Mouse (Mus musculus) right cerebral cortex, postnatal 10 days (tissue): ENCODE data around the gene Prune1.

ENCODE experiments used
- DNase-seq, 2 experiments: peaks; one replicate each; pipeline ENCODE4 v3.0.0; 2021; ENCODE audit warnings: low spot score in 2 of 2

The Prune1 gene

DNA sequence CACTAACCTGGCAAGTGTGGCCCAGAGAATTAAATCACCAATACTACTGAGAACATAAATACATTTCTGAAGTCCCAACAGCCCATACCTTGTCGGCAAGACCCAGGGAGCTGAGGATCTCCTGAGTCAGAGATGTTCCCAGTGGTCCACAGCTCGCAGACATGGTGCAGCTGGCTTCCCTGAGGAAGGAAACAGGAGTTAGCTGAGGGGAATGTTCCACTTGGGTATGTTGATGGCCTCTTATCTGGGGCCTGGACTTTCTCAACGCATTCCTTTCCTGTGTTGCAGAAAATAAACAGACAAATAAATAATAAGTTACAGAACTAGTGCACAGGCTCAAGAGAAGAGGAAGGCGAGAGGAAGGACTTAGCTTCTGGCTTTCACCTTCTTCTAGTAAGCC lies 24.4 kb upstream of the Prune1 start:
- DNase-seq = no peak

DNA sequence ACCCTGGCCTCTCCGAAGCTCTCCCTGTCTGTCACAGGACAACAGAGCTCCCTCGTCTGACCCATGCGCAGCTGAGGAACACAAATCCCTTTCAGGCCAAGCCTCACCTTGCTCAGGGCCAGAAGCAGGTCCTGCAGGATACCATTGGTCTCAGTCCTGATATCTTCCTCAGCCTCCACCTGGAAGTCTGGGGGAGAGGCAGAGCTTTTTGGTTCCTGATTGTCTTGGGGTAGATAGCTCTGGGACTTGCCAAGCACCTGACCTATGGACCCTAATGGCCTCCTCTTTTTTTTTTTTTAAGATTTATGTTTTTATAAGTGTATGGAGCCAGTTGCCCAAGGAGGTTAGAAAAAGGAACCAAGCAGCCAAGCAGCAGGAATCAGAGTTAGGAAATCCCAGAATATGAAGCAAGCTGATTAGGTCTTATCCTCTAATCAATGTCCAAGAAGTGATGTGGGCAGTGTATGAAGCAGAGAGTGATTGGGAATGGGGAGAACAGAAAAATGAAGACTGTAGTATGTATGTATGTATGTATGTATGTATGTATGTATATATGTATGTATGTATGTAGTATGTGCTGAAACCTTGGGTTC lies 19.4 kb upstream of the Prune1 start:
- no peak for DNase-seq

DNA sequence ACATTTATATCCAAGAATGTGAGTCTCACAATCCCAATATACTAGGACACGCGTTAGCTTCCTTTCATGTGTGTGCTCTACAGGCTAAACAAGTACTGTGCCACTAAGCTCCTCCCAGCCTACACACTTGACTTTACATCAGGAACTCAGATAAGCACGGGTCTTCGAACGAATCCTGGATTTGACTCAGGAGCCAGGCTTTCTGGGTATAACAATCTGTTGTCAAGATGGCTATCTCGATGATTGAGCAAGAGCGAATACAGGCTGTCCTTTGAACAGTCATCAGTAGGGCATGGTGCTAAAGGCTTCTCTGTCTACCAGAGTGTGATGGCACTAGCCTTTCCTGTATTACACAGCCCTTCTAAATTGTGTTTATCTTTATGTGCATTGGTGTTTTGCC lies 16.1 kb upstream of the Prune1 start:
- DNase-seq = no peak

DNA sequence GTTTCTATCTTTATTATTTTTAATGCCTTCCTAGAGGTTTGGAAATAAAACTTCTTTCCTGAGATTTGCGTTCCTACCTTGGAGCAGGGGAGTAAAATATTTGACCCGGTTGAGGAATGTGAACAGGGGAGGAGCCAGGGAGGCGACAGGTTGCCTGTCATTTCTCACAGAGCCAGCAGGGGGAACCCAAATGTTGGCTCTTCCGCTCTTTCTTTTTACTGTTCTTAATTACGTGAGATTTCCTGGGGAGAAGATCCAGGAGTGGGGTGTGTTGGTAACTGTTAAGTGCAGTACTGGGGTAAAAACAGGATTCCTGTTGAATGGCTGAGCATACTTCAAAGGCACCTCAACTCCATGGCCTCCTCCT lies 14.2 kb upstream of the Prune1 start:
- DNase-seq = no peak

DNA sequence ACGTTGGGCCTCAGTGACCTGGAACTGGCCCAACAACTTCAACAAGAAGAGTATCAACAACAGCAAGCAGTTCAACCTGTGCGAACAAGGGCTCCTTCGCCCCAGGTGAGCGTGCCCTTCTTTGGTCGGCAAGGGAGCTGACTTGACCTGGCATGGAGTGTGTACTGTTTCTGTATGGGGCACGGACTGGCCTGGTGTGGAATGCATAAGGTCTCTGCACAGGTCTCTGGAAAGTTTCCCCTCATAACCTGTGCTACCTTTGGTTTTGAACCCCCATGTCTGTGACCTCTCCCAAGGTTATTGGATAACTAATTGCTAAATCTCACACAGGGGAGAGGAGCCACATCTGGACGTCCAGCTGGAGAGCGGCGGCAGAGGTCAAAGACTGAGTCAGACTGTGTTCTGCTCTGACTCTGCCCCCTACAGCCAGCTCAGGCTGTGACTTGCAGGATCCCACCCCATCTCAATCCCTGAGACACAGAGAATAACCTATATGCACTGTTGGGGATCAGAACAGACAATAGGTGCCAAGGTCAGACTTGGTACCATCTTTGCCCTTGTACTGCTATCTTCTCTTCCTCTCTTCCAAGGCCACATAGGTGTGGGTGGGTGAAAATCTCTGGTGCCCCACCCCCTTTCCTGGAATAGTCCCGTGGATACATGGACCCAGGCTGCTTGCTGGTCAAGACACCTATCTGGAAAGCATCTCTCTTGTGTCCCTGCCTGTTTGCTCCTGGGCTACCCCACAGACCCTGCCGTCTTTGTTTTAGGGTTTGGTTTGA lies 13.6 kb upstream of the Prune1 start:
- no peak for DNase-seq

DNA sequence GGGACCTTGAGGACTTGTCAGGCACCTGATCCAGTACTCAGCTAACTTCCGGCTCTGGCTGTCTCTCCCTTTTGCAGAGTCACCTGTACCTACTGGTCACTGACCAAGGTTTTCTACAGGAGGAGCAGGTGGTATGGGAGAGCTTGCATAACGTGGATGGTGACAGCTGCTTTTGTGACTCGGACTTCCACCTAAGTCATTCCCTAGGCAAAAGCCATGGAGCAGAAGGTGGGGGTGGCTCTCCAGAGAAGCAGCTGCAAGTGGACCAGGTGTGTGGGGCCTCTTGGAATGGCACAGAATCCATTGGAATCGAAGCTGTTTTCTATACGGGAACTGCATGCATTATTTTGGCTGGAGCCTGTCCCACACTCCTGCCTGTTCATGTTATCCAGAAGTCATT lies 12.8 kb upstream of the Prune1 start:
- DNase-seq = no peak

DNA sequence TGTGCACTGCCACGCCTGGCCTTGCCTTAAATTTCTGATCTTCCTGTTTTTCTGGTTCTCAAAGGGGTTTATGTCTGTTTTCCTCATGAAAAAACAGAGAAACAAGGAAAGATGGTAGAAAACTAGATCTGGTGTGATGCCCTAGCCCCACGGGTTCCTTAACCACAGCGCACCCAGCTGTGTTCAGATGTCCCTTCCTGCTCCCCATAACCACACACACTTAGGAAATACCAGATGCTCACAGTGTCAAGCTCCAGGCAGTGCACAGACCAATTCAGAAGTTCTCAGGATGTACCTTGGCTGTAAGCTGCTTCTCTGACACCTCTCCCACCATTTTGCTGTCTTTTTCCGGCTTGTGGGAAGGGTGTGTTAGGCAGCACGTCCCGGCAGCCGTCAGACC lies 12.4 kb upstream of the Prune1 start:
- DNase-seq = no peak

DNA sequence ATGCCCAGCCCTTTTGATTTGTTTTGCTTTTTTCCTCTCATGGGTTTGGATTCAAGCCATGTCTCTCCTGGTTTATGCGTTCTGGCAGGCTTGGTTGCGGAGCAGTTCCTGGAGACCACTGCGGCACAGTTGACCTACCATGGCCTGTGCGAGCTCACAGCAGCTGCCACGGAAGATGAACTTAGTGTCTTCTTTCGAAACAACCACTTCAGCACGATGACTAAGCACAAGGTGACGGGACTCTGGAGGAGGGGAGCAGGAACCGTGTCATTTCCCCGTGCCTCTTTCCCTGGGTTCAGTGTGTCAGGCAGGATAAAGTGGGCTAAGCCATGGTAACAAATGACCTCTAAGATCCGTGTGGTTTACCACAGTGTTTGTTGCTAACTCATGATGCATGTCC lies 11.7 kb upstream of the Prune1 start:
- DNase-seq = no peak

DNA sequence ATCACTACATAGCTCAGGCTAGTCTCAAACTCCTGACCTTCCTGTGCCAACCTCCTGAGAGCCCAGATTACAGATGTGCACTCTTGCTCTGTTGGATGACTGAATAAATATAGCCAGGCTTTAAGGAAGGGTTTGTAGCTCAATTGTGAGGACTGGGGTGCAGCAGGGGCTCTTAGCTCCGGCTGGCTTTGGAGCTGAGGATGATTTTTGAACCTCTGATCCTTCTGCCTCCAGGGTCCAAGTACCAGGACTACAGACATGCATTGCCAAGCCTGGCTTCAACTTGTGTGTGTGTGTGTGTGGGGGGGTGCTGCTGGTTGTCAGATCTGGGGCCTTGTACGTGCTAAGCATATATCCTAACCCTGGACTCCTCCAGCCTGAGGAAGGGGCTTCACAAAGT lies 11.0 kb upstream of the Prune1 start:
- DNase-seq = no peak

DNA sequence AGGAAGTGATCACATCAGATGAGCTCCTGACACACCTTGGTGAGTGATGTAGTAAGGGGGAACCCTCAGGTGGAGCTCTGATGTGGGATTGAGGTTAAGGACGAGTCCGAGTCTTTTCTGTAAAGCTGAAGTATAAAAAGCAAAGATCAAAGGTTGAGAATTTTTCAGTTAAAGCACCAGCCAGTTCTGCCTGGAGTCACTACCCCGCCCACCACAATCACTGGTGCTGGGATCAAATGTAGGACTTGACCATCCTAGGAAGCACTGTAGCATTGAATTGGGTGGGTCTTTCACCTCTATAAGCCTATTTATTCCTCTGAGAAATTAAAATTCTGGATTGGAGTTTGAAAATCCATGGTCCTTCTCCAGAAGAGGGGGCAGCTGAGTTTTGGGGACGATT lies 9.2 kb upstream of the Prune1 start:
- DNase-seq = no peak

DNA sequence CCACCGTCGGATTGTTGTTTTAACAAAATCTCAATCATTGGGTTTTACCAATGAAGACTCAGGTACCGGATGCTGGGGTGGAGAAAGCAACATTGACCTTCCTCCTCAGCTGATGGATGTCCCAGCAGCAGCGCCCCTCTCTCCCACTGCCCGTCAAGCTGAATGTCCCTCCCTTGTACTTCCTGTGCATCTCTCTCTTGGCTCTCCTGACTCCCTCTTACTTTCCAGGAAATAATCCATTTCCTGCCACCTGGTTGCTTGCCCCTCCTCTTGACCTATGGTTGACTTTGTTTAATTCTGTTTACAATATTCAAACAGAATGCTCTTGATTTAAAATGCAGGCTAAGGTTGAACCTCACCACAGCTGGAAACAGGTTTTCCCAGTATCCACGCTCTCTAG lies 8.3 kb upstream of the Prune1 start:
- no peak for DNase-seq

DNA sequence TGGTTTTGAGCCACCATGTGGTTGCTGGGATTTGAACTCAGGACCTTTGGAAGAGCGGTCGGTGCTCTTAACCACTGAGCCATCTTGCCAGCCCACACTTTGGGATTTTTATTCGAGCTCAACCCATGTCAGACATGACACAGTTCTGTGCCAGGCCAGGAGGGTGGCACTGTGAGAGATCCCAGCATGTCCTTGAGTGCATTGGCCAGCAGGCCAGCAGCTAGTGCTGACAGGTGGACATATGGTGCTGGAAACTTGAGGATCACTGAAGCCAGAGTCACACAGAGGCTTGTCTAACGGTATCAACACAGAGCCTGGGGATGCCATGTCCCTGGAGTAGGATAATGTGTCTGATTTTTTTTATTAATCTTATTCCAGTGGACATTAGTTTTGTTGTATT lies 7.5 kb upstream of the Prune1 start:
- DNase-seq = no peak

DNA sequence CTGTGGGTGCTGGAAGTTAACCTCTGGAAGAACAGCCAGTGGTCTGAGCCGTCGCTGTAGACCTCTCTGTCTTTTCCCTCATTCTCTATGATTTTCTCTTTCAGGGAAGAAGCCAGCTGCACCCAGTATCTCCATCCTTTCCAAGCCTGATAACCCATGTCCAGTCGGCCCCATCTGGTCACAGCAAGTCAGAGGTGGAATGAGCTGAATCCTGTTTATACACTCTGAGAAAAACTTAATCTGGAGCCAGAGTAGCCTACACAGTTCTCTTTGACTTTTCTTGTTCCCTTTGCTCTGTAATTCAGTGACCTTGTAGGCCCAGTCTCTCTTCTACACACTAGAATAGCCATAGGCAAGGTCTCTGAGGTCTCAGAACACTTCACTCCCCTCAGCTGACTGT lies 5.7 kb upstream of the Prune1 start:
- no peak for DNase-seq

DNA sequence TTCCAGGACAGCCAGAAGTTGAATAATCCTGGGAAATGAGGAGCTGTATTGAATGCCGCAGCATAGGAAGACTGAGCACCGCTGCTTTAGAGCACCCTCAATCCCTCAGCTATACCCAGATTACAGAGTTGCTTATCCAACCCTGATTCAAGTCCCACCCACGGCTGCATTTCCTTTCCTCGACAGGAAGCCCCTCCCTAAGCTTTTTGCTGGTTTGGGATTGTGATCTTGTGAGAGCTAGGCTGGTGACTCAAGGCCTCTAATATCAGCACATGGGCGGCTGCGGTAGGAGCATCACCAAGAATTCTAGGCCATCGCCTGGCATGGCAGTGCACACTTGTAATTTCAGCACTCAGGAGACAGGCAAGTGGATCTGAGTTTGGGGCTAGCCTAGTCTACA lies 4.6 kb upstream of the Prune1 start:
- DNase-seq = no peak

DNA sequence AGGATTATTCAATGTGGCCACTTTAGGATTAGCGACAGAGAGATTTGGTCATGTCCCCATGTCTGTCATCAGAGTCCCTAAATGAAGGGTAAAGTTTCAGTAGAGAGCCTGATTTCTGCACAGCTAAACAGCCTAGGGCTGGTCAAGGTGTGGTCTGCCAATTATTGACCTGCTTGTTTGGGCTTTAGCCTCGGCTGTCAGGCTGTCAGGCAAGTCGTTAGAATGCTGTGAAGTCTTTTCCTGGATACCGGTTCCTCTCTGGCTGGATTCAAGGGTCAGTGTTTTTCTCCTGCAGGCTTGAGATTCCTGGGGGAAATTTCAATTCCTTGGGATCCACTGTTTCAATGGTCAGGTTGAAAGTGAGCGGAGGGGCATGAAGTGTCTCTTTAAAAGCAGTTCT lies 4.1 kb upstream of the Prune1 start:
- DNase-seq = no peak

DNA sequence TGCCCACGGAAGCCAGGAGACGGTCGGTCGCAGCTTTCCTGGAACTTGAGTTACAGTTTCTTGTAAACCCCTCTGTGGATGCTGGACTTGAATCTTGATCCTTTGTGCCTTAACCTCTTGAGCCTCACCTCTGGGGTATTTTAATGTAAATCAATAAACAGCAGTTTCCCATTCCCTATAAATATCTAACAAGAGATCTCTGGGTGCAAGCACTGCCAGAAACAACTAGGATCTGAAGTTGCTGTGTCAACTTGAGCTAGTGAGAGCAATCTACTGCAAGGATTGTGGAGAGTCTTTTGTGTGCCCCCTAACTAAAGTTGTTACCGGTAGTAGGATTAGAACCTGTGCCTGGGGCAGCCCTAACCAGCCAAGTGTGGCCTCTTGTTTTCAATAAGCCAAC lies 3.5 kb upstream of the Prune1 start:
- no peak for DNase-seq

DNA sequence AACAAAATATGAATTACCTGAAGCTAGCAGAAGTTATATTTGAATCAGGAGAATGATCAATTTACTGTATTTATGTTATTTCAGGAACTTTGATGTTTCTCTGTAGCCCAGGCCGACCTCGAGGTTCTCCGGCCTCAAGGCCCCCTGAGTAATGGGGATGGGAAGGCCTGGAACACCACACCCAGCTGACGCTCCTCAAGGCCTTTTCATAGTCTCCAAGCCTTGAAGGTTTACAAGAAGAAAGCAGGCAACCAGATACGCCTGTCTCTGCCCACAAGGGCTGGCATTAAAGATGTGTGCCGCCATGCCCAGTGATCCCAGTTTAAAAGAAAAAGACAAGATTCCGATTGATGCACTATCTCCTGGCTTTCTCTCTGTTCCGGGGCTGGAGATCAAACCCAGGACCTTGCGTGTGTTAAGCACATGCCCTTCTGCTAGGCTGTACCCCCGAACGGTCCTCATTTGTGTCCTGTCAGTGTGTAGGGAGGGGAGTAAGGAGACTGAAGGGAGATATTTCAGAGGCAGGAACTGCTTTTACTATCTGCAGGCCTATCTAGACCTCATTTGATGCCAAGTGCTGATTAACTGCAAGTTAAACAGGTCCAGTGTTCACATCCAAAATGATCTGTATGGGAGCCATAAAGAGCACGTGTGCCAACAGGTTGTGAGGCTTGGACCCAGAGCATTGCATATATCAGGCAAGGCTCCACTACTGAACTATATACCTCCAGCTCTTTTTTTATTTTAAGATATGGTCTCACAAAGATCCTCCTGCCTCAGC lies 2.8 kb upstream of the Prune1 start:
- no peak for DNase-seq

DNA sequence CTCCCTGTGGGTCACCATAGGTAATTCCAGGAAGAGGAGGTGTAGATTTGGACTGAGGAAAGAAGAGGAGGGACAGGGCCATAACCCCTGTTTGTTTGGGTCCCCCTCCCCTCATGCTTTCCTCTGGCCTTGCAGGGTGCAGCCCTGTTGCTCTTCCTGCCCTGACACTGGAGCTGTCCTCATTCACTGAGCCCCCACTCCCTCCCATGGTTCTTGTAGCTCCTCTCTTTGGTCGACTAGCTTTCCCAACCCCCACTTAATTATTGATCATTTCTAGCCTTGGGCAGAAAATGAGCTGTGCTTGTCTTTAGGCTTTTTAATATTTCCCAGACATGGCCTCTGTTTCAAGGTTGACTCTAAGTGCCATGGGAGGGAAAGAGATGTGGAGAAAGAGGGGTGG lies 2.2 kb upstream of the Prune1 start:
- no peak for DNase-seq

DNA sequence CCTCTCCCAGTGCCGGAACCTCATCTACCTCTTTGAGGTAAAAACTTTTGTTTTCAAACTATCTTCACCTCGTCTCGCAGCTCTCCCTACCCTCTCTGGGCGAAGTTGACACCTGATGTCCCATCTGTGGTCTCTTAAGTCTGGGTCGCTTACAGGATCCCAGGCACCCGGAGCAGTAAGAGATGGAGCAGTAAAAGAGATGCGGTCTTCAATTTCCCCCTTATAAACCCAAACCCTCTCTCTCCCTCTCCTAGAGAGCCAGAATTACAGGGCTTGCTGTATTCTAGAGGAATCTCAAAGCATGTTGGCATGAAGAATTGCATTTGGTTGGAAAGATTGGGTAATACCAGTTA lies 1.7 kb upstream of the Prune1 start:
- DNase-seq = no peak

DNA sequence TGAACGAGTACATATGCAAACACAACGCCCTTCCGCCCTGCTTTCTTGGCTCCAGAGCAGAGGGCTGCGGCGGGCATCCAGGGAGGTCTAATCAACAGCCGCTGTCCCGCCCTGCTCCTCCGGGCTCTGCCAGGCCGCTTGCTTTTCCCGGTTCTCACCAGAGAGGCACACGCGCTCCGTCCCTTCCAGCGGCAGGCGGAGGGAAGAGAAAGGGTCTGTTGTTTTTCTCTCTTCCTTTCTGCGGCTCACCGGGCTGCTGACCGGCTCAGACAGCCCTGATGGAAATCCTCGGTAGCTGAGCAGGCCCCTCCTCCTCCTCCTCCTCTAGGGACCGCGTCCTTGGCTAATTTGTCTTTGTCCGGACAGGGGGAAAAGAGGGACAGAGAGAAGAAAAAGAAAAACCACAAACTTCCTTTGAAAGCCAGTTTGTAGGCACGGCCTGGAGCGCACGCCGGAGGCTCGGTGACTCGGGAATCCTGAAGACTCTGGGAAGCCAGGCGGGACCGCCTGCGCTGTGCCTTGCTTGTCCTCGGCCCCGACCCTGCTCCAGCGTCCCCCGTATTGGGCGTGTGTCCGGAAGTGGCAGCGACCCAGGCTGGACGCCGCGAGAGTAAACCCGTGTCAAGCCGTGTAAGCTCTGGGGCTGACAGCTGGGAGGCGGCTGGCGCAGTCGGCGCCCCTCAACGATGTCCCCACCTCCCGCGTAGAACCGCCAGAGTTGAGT lies 1.2 kb upstream of the Prune1 start:
- DNase-seq = peak; percentile 84 to 85

DNA sequence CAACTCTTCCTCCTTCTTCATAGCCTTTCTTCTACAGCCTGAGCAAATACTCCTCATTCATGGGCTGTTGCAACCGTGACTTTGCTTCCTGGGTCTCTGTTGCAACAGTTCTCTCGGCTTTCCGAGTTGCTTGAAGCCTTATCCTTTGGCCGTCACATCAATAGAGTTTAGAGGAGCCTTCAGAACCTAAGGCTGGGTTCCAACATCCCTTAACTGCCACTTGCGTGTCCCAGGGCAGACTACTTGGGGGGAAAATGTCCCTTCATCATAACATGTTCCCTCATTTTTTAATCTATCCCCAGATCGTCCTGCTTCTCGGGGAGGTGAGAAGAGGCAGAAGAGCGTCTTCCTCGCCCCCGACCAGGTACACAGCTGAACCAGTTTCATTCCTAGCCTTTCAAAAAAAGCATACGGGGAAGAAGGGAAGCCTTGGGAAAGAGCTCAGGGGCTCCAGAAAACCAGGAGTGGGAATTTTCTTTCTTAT lies 547 bp upstream of the Prune1 start:
- DNase-seq = no peak

DNA sequence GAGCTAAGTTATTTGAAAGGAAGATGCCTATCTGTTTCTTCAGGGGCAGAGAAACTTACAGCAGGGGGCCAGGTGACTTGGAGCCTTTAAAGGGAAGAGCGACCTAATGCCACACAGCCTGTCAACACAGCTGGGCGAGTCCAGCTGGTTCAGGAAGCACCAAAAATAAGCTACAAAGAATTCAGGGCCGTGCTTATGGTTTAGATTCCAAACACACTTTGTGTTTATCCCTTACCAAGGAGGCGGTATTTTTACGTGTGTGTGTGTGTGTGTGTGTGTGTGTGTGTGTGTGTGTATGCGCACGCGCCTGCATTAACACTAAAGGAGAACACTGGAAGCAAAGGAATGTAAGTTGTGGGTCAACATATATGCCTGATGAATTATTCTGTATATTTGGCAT lies 1.1 kb downstream of the Prune1 start:
- DNase-seq = peak; percentile 55 to 60
